Mouse (Mus musculus) liver, postnatal 0 days (tissue): ENCODE data around the gene Bco1.

Experiments used
- CTCF ChIP-seq: sonication (generic); IDR thresholded peaks from 2 replicates; pipeline ENCODE4 v1.5.1; 2016; ENCODE audit warnings: antibody characterized with exemption, low read depth
- EP300 ChIP-seq: IDR thresholded peaks from 2 replicates; pipeline ENCODE4 v1.6.1; 2016; ENCODE audit warnings: antibody characterized with exemption, low read depth, mild to moderate bottlenecking

DNA sequence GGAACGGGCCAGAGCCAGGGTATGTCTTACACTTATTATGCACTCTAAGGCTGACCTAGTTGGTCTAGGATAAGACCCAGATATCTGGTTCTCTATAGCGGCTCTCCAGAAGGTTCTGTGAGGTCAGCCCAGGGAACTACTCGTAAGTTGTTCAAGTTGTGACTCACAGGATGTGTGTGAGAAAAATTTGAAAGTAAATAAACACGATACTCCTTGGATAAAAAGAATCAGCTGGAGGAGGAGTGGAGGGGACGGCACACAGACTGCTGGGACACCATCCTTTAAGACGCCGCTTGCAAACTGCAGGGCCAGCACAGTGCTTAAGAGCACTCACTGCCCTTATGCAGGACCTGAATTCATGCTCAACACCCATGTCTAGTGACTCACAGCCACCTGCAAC, 81.6 kb downstream of the Bco1 start:
- TF ChIP-seq CTCF (no peak), EP300 (no peak)
